Mouse (Mus musculus) kidney, adult 8-10 months (tissue): ENCODE data around the gene Tgif2.
"Not testable (repeated sequence)": the region's sequence is repeated elsewhere in the genome, so short reads cannot be mapped to it uniquely, and the experiment has no call there.

Experiments
- DNase-seq, 2 experiments: peaks; one replicate each; pipeline ENCODE4 v3.0.0; 2022

Gene Tgif2

DNA sequence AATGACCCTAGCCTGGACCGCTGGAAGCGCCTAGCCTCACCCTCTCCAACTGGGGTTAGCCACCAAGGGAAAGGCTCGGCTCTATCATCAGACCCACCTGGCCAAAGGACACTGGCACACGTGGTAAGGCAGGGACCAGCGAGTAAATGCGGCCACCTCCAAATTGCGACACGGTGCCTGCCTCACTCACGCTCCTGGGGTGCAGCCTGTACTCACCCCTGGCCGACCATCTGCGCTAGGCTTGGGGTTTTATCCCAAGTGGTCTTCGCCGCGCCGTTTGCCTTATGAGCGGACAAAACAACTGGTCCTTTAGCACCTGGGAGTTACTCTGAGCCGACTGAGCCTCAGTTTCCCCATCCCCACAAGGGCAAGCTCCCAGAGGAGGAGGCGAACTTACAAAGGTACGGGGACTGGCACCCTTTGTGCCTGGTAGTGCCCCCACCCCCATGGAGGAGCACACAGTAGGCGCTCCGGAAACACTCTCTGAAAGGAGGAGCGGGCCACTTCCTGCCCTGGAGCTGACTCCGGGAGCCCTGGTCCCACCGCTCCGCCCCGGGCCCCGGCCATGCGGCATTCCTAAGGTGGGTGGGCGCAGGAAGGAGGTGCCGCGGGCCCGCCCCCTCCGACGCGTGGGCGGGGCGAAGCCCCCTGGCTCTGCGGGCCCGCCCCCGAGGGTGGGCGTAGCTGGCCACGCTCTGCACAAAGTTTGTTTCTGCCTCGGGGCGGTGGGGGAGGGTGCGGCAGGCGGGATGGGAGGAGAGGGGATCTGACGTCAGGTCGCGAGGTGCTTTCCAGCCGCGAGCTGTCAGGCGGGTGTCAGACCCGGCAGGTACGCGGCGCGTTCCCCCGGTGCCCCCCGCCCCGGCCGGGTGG lies at the start of gene Tgif2:
Gene Tgif2, plus strand, starts transcription at position 689 of the 873 bp plus-strand sequence.
- DNase-seq = peak; percentile 34 to 35

DNA sequence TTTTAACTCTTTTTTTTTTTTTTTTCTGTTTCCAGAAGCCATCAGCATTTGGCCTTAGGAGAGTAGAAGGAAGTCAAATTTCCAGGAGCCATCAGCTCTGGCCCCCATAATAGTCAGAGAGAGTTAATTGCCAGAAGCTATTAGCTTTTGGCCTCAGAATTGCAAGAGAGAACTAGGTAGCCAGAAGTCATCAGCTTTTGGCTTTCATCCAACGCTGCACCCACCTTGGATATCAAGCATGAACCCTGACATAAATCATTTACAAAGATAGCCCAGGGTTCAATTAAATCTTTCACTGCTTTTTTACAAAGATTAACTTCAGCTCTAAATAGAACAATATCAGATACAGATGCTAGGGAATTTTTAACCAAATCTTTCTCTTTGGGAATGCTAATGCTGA lies 41.3 kb upstream of the Tgif2 start:
- peak in 1 of 2 experiments; percentile 51 for DNase-seq

DNA sequence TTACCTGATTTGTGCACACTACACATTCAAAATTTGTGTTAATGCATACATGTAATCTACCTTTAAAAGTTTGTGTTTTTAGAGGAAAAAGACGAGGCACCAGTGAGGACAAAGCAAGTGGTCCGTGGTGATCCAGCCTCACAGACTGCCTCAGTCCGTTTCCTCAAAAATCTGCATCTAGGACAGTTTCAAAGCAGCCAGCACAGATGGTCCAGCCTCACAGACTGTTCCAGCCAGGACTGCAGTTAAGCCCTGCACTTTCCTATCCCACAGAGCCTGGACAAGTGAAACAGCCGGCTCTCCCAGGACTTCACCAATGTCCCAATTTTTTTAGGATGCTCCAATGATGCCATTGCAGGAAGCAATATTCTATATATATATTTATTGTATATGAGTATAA lies 38.8 kb upstream of the Tgif2 start:
- no peak for DNase-seq

DNA sequence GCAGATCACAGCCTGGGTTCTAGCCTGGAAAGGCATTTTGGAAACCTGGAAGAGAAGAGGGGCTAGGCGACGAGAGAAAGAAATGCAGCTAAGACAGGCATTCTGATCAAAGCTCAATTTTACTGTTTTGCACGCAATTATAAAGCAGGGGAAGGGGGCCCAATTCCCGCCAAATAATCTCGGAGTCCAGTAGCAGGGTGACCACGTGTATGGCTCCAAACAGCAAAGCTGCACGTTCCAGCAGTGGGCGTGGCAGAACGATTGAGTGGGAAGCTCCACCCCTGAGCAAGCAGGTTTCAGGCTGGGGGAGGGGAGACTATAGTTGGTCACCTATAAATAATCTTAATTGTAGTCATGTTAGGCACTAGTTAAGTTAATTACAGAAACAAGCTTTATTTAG lies 37.7 kb upstream of the Tgif2 start:
- not testable (repeated sequence) for DNase-seq

DNA sequence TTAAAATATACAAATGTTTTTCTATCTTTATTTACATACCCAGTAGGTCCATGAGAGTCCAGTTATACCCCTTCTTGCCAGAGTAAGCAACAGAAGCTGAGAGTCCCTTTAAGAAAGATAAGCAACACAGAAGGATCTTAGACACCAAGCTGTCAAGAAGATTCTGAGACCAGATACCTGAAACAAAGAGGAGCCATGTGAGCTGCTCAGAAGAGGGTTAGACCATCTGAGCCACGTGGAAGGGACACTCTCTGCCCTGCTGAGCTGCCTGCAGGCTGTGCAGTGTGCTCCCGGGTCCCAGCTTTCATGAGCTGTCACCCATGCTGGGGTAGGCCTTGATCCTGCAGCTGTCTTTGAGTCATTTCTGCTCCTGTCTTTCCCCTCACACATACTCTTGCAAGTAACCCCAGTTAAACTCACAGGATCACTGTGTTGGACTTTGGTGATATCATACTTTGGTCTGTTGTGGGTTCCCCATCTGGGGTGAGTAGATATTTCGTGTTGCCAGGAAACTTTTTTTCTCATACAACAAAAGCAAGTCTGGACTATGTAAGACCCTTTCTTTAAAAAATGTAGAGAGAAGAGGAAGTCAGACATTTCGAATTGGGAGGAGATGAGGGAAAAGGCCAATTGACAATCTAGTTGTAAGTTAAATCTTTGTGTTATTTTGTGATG lies 36.0 kb upstream of the Tgif2 start:
- DNase-seq = no peak

DNA sequence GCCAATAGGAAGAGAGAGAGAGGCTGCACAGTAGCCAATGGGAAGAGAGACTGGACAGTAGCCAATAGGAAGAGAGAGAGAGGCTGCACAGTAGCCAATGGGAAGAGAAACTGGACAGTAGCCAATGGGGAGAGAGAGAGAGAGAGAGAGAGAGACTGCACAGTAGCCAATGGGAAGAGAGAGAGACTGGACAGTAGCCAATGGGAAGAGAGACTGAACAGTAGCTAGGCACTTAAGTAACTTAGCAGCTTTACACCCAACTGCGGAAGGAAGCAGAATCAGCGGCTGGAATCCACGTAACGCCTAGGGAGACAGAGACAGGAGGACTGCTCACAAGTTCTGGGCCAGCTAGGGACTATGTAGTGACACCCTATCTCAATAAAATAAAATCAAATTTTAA lies 35.2 kb upstream of the Tgif2 start:
- no peak for DNase-seq

DNA sequence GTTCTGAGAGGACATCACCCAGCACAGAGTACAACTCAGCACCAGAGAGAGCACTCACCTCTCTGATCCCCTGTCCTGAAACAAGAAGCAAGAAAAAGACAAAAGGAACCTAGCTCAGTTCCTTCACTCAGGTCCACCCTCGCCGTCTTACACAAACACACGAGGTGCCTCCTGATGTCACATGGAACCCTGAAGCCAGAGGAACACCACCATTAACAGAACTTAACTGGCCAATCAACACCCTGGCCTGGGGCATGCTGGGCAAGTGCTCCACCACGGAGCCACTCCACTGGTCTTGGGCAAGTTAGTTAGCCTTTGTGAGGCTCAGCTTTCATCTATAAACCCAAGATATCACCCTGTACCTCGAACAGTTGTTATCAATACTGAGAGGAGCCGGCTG lies 32.9 kb upstream of the Tgif2 start:
- no peak for DNase-seq

- peak; percentile 43 to 76 for DNase-seq
Observed at GRCm38 (mm10) chr2:156809579-156809978, 30.2 kb upstream of the Tgif2 start.

- peak; percentile 14 to 42 for DNase-seq
Observed at GRCm38 (mm10) chr2:156810716-156811115, 29.1 kb upstream of the Tgif2 start.

- no peak for DNase-seq
Observed at GRCm38 (mm10) chr2:156811556-156811955, 28.3 kb upstream of the Tgif2 start.

- DNase-seq = peak; percentile 40 to 45
Observed at GRCm38 (mm10) chr2:156814344-156814801, 25.4 kb upstream of the Tgif2 start.

GRCm38 (mm10) chr2:156814893-156815292 lies 24.9 kb upstream of the Tgif2 start:
- no peak for DNase-seq

GRCm38 (mm10) chr2:156815412-156815811 lies 24.4 kb upstream of the Tgif2 start:
- DNase-seq = no peak

- DNase-seq = no peak
Observed at GRCm38 (mm10) chr2:156816116-156816515, 23.7 kb upstream of the Tgif2 start.

- not testable (repeated sequence) for DNase-seq
Observed at GRCm38 (mm10) chr2:156825128-156825527, 14.7 kb upstream of the Tgif2 start.

DNA sequence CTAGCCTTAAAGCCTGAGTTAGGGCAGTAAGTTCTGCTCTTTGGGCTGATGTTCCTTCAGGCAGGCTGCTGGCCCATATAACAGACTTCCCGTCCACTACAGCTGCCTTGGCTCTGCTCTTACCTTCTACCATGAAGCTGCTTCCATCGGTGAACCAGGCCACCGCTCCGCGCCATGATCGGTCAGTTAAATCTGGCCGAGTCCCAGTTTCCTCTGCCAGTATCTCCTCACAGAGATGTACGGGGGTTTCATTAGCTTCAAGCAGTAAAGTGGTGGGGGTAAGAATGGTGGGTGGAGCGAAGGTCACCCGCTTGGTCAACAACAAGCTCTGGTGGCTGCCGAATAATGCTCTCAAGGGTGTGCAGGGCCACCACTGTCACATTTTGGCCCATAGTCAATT lies 5.5 kb upstream of the Tgif2 start:
- DNase-seq = no peak

DNA sequence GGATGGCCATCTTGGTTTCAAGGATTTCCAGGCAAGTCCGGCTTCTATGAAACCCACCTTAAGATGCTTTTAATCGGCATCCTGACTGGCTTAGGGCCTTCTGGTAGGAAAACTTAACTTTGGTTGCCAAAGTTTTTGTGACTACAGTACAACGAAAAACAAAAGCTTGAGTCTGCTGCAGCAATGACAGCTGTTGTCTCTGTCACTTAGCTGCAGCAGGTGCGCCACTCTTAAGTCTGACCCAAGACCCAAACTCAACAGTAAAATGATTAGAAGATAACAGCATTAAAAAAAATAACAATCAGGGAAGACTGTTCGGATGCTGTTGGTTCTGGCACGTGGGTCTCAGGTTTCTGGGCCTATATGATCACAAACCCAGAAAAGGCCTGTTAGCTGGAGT lies 968 bp upstream of the Tgif2 start:
- no peak for DNase-seq

DNA sequence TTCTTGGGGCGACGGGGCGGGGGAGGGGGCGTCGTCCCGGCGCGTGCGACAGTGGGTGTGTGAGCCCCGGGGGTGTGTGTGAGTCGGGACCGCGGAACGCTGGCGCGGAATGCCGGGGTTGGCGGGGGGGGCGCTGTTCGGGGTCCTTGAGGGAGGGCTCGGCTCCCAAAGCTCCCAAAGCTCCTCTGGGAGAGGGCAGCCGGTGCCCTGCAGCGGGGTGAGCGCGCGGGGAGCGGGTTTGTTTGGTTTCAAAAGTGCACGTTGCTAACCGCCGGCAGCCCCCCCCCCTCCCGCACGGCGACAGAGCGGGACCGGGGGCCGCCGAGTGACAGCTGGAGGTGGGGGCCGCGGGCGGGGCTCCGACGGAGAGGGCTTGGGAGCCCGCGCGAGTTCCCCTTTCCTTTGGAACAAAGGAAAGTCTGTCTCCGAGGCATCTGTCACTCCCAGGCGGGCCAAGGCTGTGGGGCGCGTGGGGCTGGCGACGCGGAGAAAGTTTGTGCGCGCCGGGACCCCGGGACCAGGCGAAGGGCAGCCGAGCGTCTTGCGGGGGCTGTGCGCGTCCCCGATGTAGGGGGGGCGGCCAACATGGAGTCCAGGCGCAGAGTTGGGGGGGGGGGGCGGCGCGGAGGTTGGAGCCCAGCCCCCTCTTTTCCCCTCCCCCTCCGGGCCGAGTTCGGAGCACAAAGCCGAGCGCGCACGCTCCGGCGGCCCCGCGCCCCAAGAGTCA lies 657 bp downstream of the Tgif2 start:
- DNase-seq = no peak

DNA sequence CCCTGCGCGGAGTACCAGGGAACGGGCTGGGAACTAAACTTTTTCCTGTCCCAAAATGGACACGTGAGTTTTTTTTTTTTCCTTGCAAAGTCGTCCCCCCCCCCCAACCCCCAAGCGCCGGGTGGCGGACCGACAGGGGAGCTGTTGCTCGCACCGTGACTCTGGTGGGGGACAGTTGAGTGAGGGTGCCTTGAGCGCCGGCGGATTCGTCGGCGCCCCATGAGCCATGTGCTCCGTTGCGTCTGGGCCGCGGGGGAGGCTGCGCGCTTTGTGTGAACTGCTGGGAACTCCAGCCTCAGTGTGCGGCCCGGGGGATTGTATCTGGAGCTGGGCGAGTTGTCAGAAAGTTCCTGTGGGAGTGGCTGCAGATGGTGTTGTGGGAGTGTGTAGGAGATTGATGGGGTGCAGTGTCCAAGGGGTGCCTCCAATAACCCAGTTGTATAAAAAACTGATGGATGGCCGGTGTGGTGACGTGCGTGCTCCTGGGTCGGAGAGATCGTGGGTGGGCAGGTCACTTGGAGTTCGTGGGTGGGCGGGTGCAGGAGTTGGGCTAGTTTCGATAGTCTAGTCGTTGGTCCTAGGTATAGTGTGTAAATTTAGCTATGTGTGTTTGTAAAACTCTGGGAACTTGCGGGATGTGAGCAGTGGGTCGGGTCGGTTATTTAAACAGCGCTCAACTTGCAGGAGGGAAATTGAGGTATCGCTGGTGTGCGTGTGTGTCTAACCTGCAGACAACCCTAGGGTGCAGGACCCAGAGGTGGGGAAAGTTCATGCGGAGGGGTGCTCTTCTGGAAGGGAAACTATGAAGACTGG lies 1.4 kb downstream of the Tgif2 start:
- DNase-seq = peak; percentile 20 to 28

DNA sequence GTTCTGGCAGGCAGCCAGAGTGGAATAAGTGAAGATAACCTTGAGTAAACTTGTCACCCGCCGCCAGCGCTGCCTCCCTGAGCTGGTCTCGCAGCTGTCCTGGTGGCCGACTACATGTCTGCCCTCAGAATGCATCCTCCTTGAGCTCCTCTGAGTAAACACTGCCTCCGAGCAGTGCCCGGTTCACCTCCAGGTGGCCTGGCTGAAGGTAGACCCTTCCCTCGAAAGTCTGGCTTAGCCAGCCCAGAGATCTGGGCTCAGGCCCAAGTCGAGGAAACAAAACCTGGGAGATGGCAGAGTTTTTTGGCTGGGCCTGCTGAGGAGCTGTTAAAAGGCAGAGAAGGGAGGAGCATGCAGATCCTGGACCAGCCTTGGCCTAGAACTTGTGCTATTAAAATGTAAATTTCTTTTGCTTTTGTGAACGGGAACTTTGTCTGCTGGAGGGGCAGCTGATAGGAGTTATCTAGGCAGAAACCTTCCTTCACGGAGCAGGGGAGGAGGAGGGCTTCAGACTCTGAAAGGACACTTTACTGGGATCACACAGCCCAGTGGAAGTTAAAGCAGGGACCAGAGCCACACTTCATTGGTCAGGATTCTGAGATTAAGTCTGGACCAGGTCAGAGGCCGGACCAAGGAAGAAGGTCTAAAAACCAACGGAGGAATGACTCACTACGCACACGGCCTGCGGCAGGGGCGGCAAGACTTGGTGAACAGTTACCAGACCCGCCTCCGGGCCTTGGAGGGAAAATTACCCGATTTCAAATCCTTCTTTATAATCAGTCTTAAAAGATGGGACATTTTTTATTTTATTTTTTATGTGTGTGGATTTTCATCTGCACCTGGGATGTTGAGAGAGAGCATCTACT lies 2.3 kb downstream of the Tgif2 start:
- peak in 1 of 2 experiments; percentile 30 for DNase-seq

GRCm38 (mm10) chr2:156842711-156843110 lies 2.9 kb downstream of the Tgif2 start:
- DNase-seq = no peak
